Comparison of ENCODE assay signal across 9 mouse cellular contexts in the genomic region with DNA sequence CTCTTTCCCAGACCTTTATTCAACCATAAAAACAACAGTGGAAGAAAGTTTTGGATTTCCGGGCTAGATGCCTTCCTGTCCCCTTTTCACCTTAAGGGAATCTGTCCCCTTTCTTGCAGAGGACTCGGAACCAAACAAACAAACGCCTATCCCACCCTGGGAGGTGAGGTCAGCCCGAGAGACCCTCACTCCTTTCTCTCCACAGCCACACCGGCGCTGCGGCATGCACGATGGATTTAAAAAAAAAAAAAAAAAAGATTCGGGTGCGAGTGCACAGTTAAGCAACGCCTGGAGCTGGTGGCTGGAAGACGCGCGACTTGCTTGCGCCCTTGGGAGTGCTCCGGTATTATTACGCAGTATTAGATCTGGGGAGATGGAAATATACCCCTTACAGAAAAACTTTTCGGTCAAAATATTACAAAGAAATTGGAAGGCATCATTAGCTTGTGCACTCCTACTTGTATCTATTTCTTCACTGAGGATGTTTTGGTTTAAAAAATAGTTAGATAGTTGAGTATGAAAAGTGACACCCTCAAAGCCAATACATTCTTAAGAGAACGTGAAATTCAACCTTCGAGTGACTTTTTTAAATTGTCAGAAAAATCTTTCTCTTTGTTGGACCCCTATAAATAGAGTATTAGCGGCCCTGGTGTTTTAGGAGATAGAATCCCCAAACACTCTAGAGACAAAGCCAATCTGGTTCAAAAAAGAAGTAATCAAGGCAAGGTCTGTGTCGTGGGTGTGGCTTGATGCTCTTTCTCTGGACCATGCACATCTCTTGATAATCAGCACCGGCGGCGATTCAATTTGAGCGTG. TPM values are rescaled to one million over a fixed set of nuclear protein-coding genes. Genes with fewer than 3 reads are reported as not detected.
DNase-seq lines count a peak whose midpoint lies in the region; ATAC-seq and TF ChIP-seq lines count a peak whose summit lies in the region.
"Had no signal": no experiment of that assay in that cellular context is flagged by ENCODE, and none has a peak within 500 bp of the region (broad histone marks: within the 10 kb centered on the region; RNA-seq: fewer than 3 reads in every experiment).

No protein-coding gene starts in this region.

- peak overlapping the region; percentile 69 for H3K4me2 ChIP-seq in lung, embryonic 14.5 days
- peak overlapping the region; percentile 86 for H3K4me2 ChIP-seq in embryonic facial prominence, embryonic 15.5 days (replicated peaks)
- peak overlapping the region; percentile 25; the same call in 1 of the 2 replicates for H3K4me2 ChIP-seq in hindbrain, embryonic 13.5 days
- 0 out of 2 replicates have a peak overlapping the region, but pooled peaks have one; percentile 13 for H3K4me2 ChIP-seq in neural tube, embryonic 13.5 days

- no peak overlapping the region for H3K27ac ChIP-seq in lung, embryonic 14.5 days (ENCODE audit: low read depth)
- H3K27ac ChIP-seq in embryonic facial prominence, embryonic 15.5 days (replicated peaks): no peak overlapping the region
- no peak overlapping the region for H3K27ac ChIP-seq in hindbrain, embryonic 13.5 days
- H3K27ac ChIP-seq in neural tube, embryonic 13.5 days (replicated peaks): no peak overlapping the region

- no peak for DNase-seq in lung, embryonic 14.5 days
- DNase-seq in lung, adult 18-20 months: no peak
- no peak for DNase-seq in T-cell, adult 2 months (ENCODE audit: low spot score)
- DNase-seq: cerebellum, adult 9-11 months; gastrocnemius, postnatal 25 days had no signal

- H3K9me3 ChIP-seq in lung, embryonic 14.5 days (ENCODE audit: low read depth, low read length): no peaks in the 10 kb centered on the region
- no peaks in the 10 kb centered on the region for H3K9me3 ChIP-seq in embryonic facial prominence, embryonic 15.5 days (replicated peaks)
- H3K9me3 ChIP-seq in hindbrain, embryonic 13.5 days: no peaks in the 10 kb centered on the region
- no peaks in the 10 kb centered on the region for H3K9me3 ChIP-seq in neural tube, embryonic 13.5 days

- under 1% methylated on average over 26 of the region's 26 CpGs for WGBS in lung, embryonic 14.5 days
- WGBS in embryonic facial prominence, embryonic 15.5 days: under 1% methylated on average over 26 of the region's 26 CpGs
- WGBS in hindbrain, embryonic 13.5 days: under 1% methylated on average over 26 of the region's 26 CpGs
- WGBS in neural tube, embryonic 13.5 days: under 1% methylated on average over 24 of the region's 26 CpGs

- no peaks in the 10 kb centered on the region for H3K36me3 ChIP-seq in lung, embryonic 14.5 days (ENCODE audit: insufficient read depth)
- H3K36me3 ChIP-seq in embryonic facial prominence, embryonic 15.5 days: no peaks in the 10 kb centered on the region
- H3K36me3 ChIP-seq in hindbrain, embryonic 13.5 days: no peaks in the 10 kb centered on the region
- no peaks in the 10 kb centered on the region for H3K36me3 ChIP-seq in neural tube, embryonic 13.5 days

- no peak overlapping the region for H3K4me3 ChIP-seq in lung, embryonic 14.5 days (ENCODE audit: low read depth, low read length)
- peak overlapping the region; percentile 41 for H3K4me3 ChIP-seq in embryonic facial prominence, embryonic 15.5 days (replicated peaks)
- no peak overlapping the region for H3K4me3 ChIP-seq in hindbrain, embryonic 13.5 days
- H3K4me3 ChIP-seq in neural tube, embryonic 13.5 days: no peak overlapping the region

- peaks cover 94% of the 10 kb centered on the region for H3K27me3 ChIP-seq in lung, embryonic 14.5 days (ENCODE audit: insufficient read depth, low read length)
- H3K27me3 ChIP-seq in embryonic facial prominence, embryonic 15.5 days: peaks cover 86% of the 10 kb centered on the region
- peaks cover 95% of the 10 kb centered on the region for H3K27me3 ChIP-seq in hindbrain, embryonic 13.5 days
- H3K27me3 ChIP-seq in neural tube, embryonic 13.5 days: peaks cover 98% of the 10 kb centered on the region

- no peak for TF ChIP-seq CTCF in lung, embryonic 14.5 days (IDR thresholded peaks at IDR 0.05; ENCODE audit: low read depth)

- 0 out of 2 replicates have a peak, but pooled peaks cover 5% of the 10 kb centered on the region for H3K4me1 ChIP-seq in lung, embryonic 14.5 days (ENCODE audit: insufficient read depth)
- peaks cover 22% of the 10 kb centered on the region for H3K4me1 ChIP-seq in embryonic facial prominence, embryonic 15.5 days
- H3K4me1 ChIP-seq in hindbrain, embryonic 13.5 days (replicated peaks): peaks cover 24% of the 10 kb centered on the region
- H3K4me1 ChIP-seq in neural tube, embryonic 13.5 days (replicated peaks): peaks cover 16% of the 10 kb centered on the region

- no peak for ATAC-seq in lung, embryonic 14.5 days (ENCODE audit: insufficient read depth)
- no peak for ATAC-seq in embryonic facial prominence, embryonic 15.5 days (ENCODE audit: insufficient number of reproducible peaks, low FRiP score, low TSS enrichment, low read depth)
- no peak for ATAC-seq in hindbrain, embryonic 13.5 days (ENCODE audit: low FRiP score)
- ATAC-seq in neural tube, embryonic 13.5 days (ENCODE audit: low read depth): no peak
- no peak for ATAC-seq in megakaryocyte-erythroid progenitor cell, adult 5-6 weeks (replicated peaks; ENCODE audit: low FRiP score, low TSS enrichment, poor library complexity, severe bottlenecking)

- H3K9ac ChIP-seq in lung, embryonic 14.5 days: no peak overlapping the region
- H3K9ac ChIP-seq in embryonic facial prominence, embryonic 15.5 days: no peak overlapping the region
- H3K9ac ChIP-seq in hindbrain, embryonic 13.5 days: no peak overlapping the region
- H3K9ac ChIP-seq in neural tube, embryonic 13.5 days: no peak overlapping the region

RNA-seq across cellular contexts. Expression of a gene that starts 19.8 kb away (rescaled TPM):
- 5.1 and 5.9 TPM in 2 replicates for polyA plus RNA-seq in lung, embryonic 14.5 days (2014; fragmentation: Nextera tagmentation; extraction: Ambion mirVana)
- 9.0 and 10.7 TPM in 2 replicates for polyA plus RNA-seq in embryonic facial prominence, embryonic 15.5 days (2015; fragmentation: Nextera tagmentation; extraction: Ambion mirVana)
- polyA plus RNA-seq in hindbrain, embryonic 13.5 days (2015; fragmentation: Nextera tagmentation; extraction: Ambion mirVana): 25.7 and 28.6 TPM in 2 replicates
- 21.8 and 25.1 TPM in 2 replicates for polyA plus RNA-seq in neural tube, embryonic 13.5 days (2015; fragmentation: Nextera tagmentation; extraction: Ambion mirVana)
- total RNA-seq in megakaryocyte-erythroid progenitor cell, adult 5-6 weeks (2014; fragmentation: Nextera tagmentation): 2.1 and 3.7 TPM in 2 replicates
- total RNA-seq in megakaryocyte-erythroid progenitor cell, adult 5-6 weeks (2017): 5.5 and 7.4 TPM in 2 replicates

Comparison
In these comparisons a context has a peak if more than half of its experiments do, and no peak if none do; other contexts are left out.
1. H3K4me2 ChIP-seq: peak in every context shown above with its lines; median percentile 86 in embryonic facial prominence, embryonic 15.5 days; 69 in lung, embryonic 14.5 days; 25 in hindbrain, embryonic 13.5 days; 13 in neural tube, embryonic 13.5 days.